Mouse (Mus musculus): ENCODE measurements around the gene Fam20a.

DNA sequence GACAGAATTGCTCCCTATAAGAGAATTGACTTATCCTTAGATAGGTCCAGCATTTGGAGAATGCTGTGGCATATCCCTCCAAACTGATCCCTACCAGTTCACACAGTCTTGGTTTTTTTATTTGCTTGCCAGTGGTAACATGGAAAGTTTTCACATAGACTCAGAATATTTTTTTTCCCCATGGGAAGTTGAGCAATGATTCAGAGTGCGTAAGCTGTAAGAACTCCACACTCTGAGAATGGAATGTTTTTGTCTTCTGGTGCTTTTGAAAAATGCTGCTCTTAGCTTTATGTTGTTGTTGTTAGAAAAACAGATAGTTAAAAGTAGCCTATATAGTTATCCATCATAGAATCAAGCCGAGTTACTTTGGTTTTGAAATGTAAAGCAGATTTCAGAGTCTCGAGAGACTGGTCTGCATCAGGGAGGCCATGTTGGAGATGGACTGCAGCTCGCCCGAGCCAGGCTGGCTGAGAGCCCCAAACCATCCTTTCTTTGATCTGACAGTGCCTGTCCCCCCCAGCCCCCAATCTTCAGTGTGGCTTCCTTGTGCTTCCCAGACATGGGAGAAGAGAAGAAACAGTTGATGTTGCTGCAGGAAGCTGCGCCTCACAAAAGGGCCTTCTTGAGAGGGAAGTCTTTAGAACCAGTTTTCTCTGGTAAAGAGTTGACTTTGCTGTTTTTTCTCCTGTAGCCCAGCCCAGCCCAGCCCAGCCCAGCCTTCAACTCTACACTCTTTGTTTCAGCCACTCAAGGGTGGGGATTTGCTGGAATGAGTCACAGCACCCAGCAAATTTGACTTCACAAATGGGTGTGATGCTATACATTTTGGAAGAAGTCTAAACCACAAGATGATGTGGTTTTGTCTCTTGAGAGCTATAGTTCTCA is 50.7 kb downstream of the Fam20a start:
- no peak for TF ChIP-seq CTCF (IDR thresholded peaks at IDR 0.05; ENCODE audit: control insufficient read depth, insufficient read depth, insufficient read length)
- TF ChIP-seq MAX (IDR thresholded peaks at IDR 0.05) = no peak

All from C2C12 (cell line).